Mouse (Mus musculus) embryonic stem cell, embryonic (primary cell): ENCODE results near the gene Slc11a1.

Experiments
- CTCF ChIA-PET, 4 experiments: fragments of 300-600 bp in 2 of 4; fragments of 350-600 bp in 2 of 4; sonication (Branson Sonifier 250); formaldehyde crosslinking; loops; one replicate each; lab custom pipeline; 2022; ENCODE audit warnings: inconsistent platforms in 2 of 4; lab: Charles Lee
- POLR2A ChIA-PET, 4 experiments: fragments of 300-600 bp in 2 of 4; fragments of 350-600 bp in 2 of 4; sonication (Branson Sonifier 250); formaldehyde crosslinking; loops; one replicate each; lab custom pipeline; 2022; ENCODE audit warnings: antibody characterized with exemption in 4 of 4, inconsistent platforms in 1 of 4; lab: Charles Lee

Gene Slc11a1

GRCm38 (mm10) chr1:74370040-74370439 lies 5.0 kb upstream of the Slc11a1 start:
- CTCF ChIA-PET, result interaction anchor here in 3 of 4 experiments (0.6 to 1.5 kb wide), 6 partner anchors 8 to 62 kb away, joined by 3 to 5 read pairs (median 4); partner anchors contain the start of gene Catip (in 2 of the 3)
- POLR2A ChIA-PET, result interaction anchor here in 3 of 4 experiments (0.5 to 2.1 kb wide), 11 partner anchors 8 to 266 kb away, joined by 3 to 9 read pairs (median 4); partner anchors contain the start of gene Catip (in 1 of the 3)

- CTCF ChIA-PET, result no interaction called here
- POLR2A ChIA-PET, result interaction anchor here in 2 of 4 experiments (1.1 to 4.2 kb wide), 5 partner anchors 11 to 64 kb away, joined by 3 to 42 read pairs (median 4); partner anchors contain the start of gene Catip (in 1 of the 2)
Observed at GRCm38 (mm10) chr1:74373372-74373771, 1.6 kb upstream of the Slc11a1 start.

- CTCF ChIA-PET, result interaction anchor here in 2 of 4 experiments (1.1 to 2.4 kb wide), 2 partner anchors 9 to 14 kb away, joined by 3 to 7 read pairs; partner anchors contain the start of gene Catip (in 1 of the 2)
- POLR2A ChIA-PET, result interaction anchor here in 3 of 4 experiments (0.7 to 4.2 kb wide), 23 partner anchors 8 to 168 kb away, joined by 3 to 42 read pairs (median 7); partner anchors contain the start of genes Aamp (in 2 of the 3), Catip (in 2 of the 3) and Pnkd (in 2 of the 3)
Observed at GRCm38 (mm10) chr1:74375561-74375960, 566 bp downstream of the Slc11a1 start.

- ChIA-PET CTCF (interaction anchor here in 2 of 4 experiments (0.8 to 2.4 kb wide), 8 partner anchors 8 to 92 kb away, joined by 4 to 9 read pairs (median 6); partner anchors contain the start of genes Catip (in 2 of the 2), Aamp (in 1 of the 2) and Pnkd (in 1 of the 2)), POLR2A (interaction anchor here (0.5 to 4.2 kb wide), 41 partner anchors 8 to 1553 kb away, joined by 3 to 42 read pairs (median 4); partner anchors contain the start of genes Aamp (in 2 of the 4), Catip (in 2 of the 4) and Pnkd (in 2 of the 4))
Observed at GRCm38 (mm10) chr1:74376396-74376795, 1.4 kb downstream of the Slc11a1 start.

GRCm38 (mm10) chr1:74379058-74379504 lies 4.1 kb downstream of the Slc11a1 start:
- ChIA-PET CTCF (interaction anchor here in 3 of 4 experiments (0.6 to 1.3 kb wide), 7 partner anchors 9 to 265 kb away, joined by 3 to 9 read pairs (median 5); partner anchors contain the start of gene Catip (in 1 of the 3)), POLR2A (interaction anchor here in 3 of 4 experiments (0.7 to 2.1 kb wide), 7 partner anchors 8 to 94 kb away, joined by 3 to 10 read pairs (median 7); partner anchors contain the start of genes Catip (in 2 of the 3), Aamp (in 1 of the 3) and Pnkd (in 1 of the 3))

GRCm38 (mm10) chr1:74380484-74380883 lies 5.5 kb downstream of the Slc11a1 start:
- POLR2A ChIA-PET, result interaction anchor here in 2 of 4 experiments (0.6 to 2.1 kb wide), 10 partner anchors 9 to 289 kb away, joined by 3 to 10 read pairs (median 3); partner anchors contain the start of genes Aamp (in 1 of the 2) and Pnkd (in 1 of the 2)
- CTCF ChIA-PET, result no interaction called here

GRCm38 (mm10) chr1:74381588-74382021 lies 6.6 kb downstream of the Slc11a1 start:
- ChIA-PET POLR2A (interaction anchor here in 2 of 4 experiments (0.5 to 1.4 kb wide), 4 partner anchors 16 to 591 kb away, joined by 3 read pairs; no protein-coding TSS in a partner anchor), CTCF (interaction anchor here in 2 of 4 experiments (0.9 to 1.5 kb wide), 2 partner anchors 16 kb away, joined by 4 to 5 read pairs; no protein-coding TSS in a partner anchor)

GRCm38 (mm10) chr1:74383385-74383784 lies 8.4 kb downstream of the Slc11a1 start:
- ChIA-PET POLR2A (interaction anchor here in 2 of 4 experiments (0.6 to 5.3 kb wide), 3 partner anchors 9 to 13 kb away, joined by 3 to 42 read pairs (median 5); no protein-coding TSS in a partner anchor), CTCF (interaction anchor here in 1 of 4 experiments (0.7 kb wide), 1 partner anchor 14 kb away, joined by 3 read pairs; no protein-coding TSS in a partner anchor)

- ChIA-PET POLR2A (interaction anchor here in 3 of 4 experiments (0.5 to 5.3 kb wide), 10 partner anchors 8 to 106 kb away, joined by 3 to 42 read pairs (median 4); partner anchors contain the start of genes Catip (in 1 of the 3) and Gpbar1 (in 1 of the 3)), CTCF (interaction anchor here in 1 of 4 experiments (1.1 kb wide), 1 partner anchor 9 kb away, joined by 3 read pairs; the partner anchor contains the start of gene Slc11a1)
Observed at GRCm38 (mm10) chr1:74384525-74384924, 9.5 kb downstream of the Slc11a1 start.

- ChIA-PET CTCF (interaction anchor here in 2 of 4 experiments (0.7 to 1.1 kb wide), 2 partner anchors 10 to 145 kb away, joined by 3 read pairs; partner anchors contain the start of gene Slc11a1 (in 1 of the 2)), POLR2A (interaction anchor here in 3 of 4 experiments (0.5 to 5.3 kb wide), 10 partner anchors 8 to 107 kb away, joined by 3 to 42 read pairs (median 4); partner anchors contain the start of genes Catip (in 1 of the 3) and Gpbar1 (in 1 of the 3))
Observed at GRCm38 (mm10) chr1:74385064-74385463, 10.1 kb downstream of the Slc11a1 start.

- CTCF ChIA-PET, result interaction anchor here in 2 of 4 experiments (0.7 to 1.2 kb wide), 3 partner anchors 15 to 291 kb away, joined by 3 to 4 read pairs (median 3); no protein-coding TSS in a partner anchor
- POLR2A ChIA-PET, result interaction anchor here (1.1 to 5.3 kb wide), 10 partner anchors 9 to 188 kb away, joined by 3 to 42 read pairs (median 4); no protein-coding TSS in a partner anchor
Observed at GRCm38 (mm10) chr1:74385531-74385930, 10.5 kb downstream of the Slc11a1 start.

- ChIA-PET POLR2A (interaction anchor here (0.6 to 5.3 kb wide), 27 partner anchors 8 to 215 kb away, joined by 3 to 42 read pairs (median 4); partner anchors contain the start of genes Aamp (in 3 of the 4), Pnkd (in 3 of the 4), Catip (in 1 of the 4) and Cnot9 (in 1 of the 4)), CTCF (interaction anchor here (0.7 to 2.1 kb wide), 14 partner anchors 9 to 292 kb away, joined by 3 to 10 read pairs (median 4); partner anchors contain the start of genes Aamp (in 2 of the 4), Catip (in 2 of the 4) and Pnkd (in 2 of the 4))
Observed at GRCm38 (mm10) chr1:74386363-74386713, 11.3 kb downstream of the Slc11a1 start.

- CTCF ChIA-PET, result interaction anchor here (0.7 to 2.1 kb wide), 16 partner anchors 10 to 402 kb away, joined by 3 to 10 read pairs (median 4); partner anchors contain the start of genes Aamp (in 2 of the 4), Catip (in 2 of the 4) and Pnkd (in 2 of the 4)
- POLR2A ChIA-PET, result interaction anchor here (0.6 to 5.3 kb wide), 34 partner anchors 9 to 214 kb away, joined by 3 to 42 read pairs (median 4); partner anchors contain the start of genes Aamp (in 3 of the 4), Pnkd (in 3 of the 4), Catip (in 1 of the 4) and Cnot9 (in 1 of the 4)
Observed at GRCm38 (mm10) chr1:74386714-74387385, 11.9 kb downstream of the Slc11a1 start.

GRCm38 (mm10) chr1:74387386-74387988 lies 12.5 kb downstream of the Slc11a1 start:
- ChIA-PET POLR2A (interaction anchor here in 3 of 4 experiments (0.7 to 5.3 kb wide), 23 partner anchors 9 to 357 kb away, joined by 3 to 42 read pairs (median 4); partner anchors contain the start of genes Aamp (in 2 of the 3), Pnkd (in 2 of the 3), Catip (in 1 of the 3) and Cnot9 (in 1 of the 3)), CTCF (interaction anchor here (0.5 to 2.6 kb wide), 14 partner anchors 10 to 1036 kb away, joined by 3 to 12 read pairs (median 4); partner anchors contain the start of genes Catip (in 3 of the 4), Aamp (in 1 of the 4) and Pnkd (in 1 of the 4))

GRCm38 (mm10) chr1:74388398-74388920 lies 13.5 kb downstream of the Slc11a1 start:
- POLR2A ChIA-PET, result interaction anchor here in 3 of 4 experiments (1.1 to 5.3 kb wide), 15 partner anchors 8 to 357 kb away, joined by 3 to 42 read pairs (median 5); partner anchors contain the start of genes Aamp (in 1 of the 3), Pnkd (in 1 of the 3) and Slc11a1 (in 1 of the 3)
- CTCF ChIA-PET, result interaction anchor here (0.6 to 2.6 kb wide), 8 partner anchors 9 to 1035 kb away, joined by 3 to 12 read pairs (median 5); partner anchors contain the start of gene Catip (in 3 of the 4)
